Mouse (Mus musculus) ES-E14 (cell line): ENCODE measurements at regions not wholly inside any gene's neighbourhood (a gene's known extent, or its start where the extent isn't known, plus 50 kb on each side); places are given as distances from the start of the nearest gene placed in this dataset.
"Not testable (repeated sequence)": the region's sequence is repeated elsewhere in the genome, so short reads cannot be mapped to it uniquely, and the experiment has no call there.

Experiments used
- DNase-seq: peaks from one replicate; pipeline ENCODE4 v3.0.0-alpha.2; 2013; ENCODE audit warnings: low read depth, low spot score
- H3K27ac ChIP-seq: 2 replicates; pipeline ENCODE4 v1.5.1; 2012; ENCODE audit warnings: low read depth, mild to moderate bottlenecking, low read length, moderate library complexity, mixed read lengths; ENCODE audit not compliant: poor library complexity, insufficient read depth, severe bottlenecking
- H3K36me3 ChIP-seq: 2 replicates; pipeline ENCODE4 v1.6.1; 2012; ENCODE audit warnings: mild to moderate bottlenecking, low read length, moderate library complexity, mixed read lengths; ENCODE audit not compliant: control insufficient read depth, poor library complexity, insufficient read depth, severe bottlenecking
- H3K4me1 ChIP-seq, 2 experiments: fragments of 150-350 bp in 1 of 2; sonication (generic) in 1 of 2; 2 replicates each; pipeline ENCODE4 v1.6.1; 2012; ENCODE audit warnings: low read length in 2 of 2, mild to moderate bottlenecking in 1 of 2, mixed read lengths in 1 of 2; ENCODE audit not compliant: control insufficient read depth in 2 of 2, insufficient read depth in 2 of 2, poor library complexity in 1 of 2
- H3K4me3 ChIP-seq, 2 experiments: fragments of 150-350 bp in 1 of 2; sonication (generic) in 1 of 2; 2 replicates each; pipeline ENCODE4 v1.5.1; 2012; ENCODE audit warnings: low read length in 2 of 2, low read depth in 1 of 2, mild to moderate bottlenecking in 1 of 2, mixed read lengths in 1 of 2; ENCODE audit not compliant: insufficient read depth in 1 of 2, poor library complexity in 1 of 2, severe bottlenecking in 1 of 2
- H3K9ac ChIP-seq: 2 replicates; pipeline ENCODE4 v1.6.1; 2012; ENCODE audit warnings: low read depth, mild to moderate bottlenecking, low read length, mixed read lengths; ENCODE audit not compliant: poor library complexity, insufficient read depth, severe bottlenecking
- H3K9me3 ChIP-seq: fragments of 150-350 bp; sonication (generic); 2 replicates; pipeline ENCODE4 v1.6.1; 2012; ENCODE audit warnings: low read depth, mild to moderate bottlenecking, low read length; ENCODE audit not compliant: control insufficient read depth, insufficient read depth
- CHD2 ChIP-seq: IDR thresholded peaks from 2 replicates; pipeline ENCODE4 v1.6.1; 2014; ENCODE audit warnings: mild to moderate bottlenecking, low read depth, low read length, inconsistent platforms
- HCFC1 ChIP-seq: IDR thresholded peaks from 2 replicates; pipeline ENCODE4 v1.6.1; 2012; ENCODE audit warnings: low read length, inconsistent platforms, borderline replicate concordance; ENCODE audit not compliant: insufficient read depth
- MAFK ChIP-seq: IDR thresholded peaks from 2 replicates; pipeline ENCODE4 v1.6.1; 2014; ENCODE audit warnings: mild to moderate bottlenecking, low read depth, low read length, inconsistent platforms; ENCODE audit not compliant: insufficient read depth
- ZC3H11A ChIP-seq: IDR thresholded peaks from 2 replicates; pipeline ENCODE4 v1.6.1; 2012; ENCODE audit warnings: low read depth, mild to moderate bottlenecking, inconsistent platforms, low read length, borderline replicate concordance
- ZNF384 ChIP-seq: IDR thresholded peaks from 2 replicates; pipeline ENCODE4 v1.6.1; 2012; ENCODE audit warnings: low read depth, low read length, inconsistent platforms
- in situ Hi-C, 2 experiments: fragments of 600-800 bp; cut with MboI; formaldehyde crosslinking; loops; one replicate each; pipeline ENCODE4 v1.15.1; 2025; ENCODE audit warnings: low sequenced_read_pairs in 2 of 2, inconsistent platforms in 1 of 2; ENCODE audit not compliant: unreplicated experiment in 2 of 2

- no peak for DNase-seq
- no peak overlapping the region for H3K27ac ChIP-seq
- H3K9ac ChIP-seq, result no peak overlapping the region
- no peaks in the 10 kb centered on the region for H3K36me3 ChIP-seq
- H3K9me3 ChIP-seq, result no peaks in the 10 kb centered on the region
- no peak overlapping the region for H3K4me3 ChIP-seq
- TF ChIP-seq HCFC1 (no peak), MAFK (peak; percentile 95), ZNF384 (no peak)
- no peaks in the 10 kb centered on the region for H3K4me1 ChIP-seq
- in situ Hi-C loops, result no loop called here
Observed at GRCm38 (mm10) chr1:102274456-102274855, 2493.9 kb upstream of the Cdh20 start.

GRCm38 (mm10) chr1:102288288-102288687 lies 2480.0 kb upstream of the Cdh20 start:
- no peak overlapping the region for H3K9ac ChIP-seq
- no peaks in the 10 kb centered on the region for H3K4me1 ChIP-seq
- no peaks in the 10 kb centered on the region for H3K9me3 ChIP-seq
- no peak overlapping the region for H3K4me3 ChIP-seq
- no peak overlapping the region for H3K27ac ChIP-seq
- in situ Hi-C loops, result no loop called here
- TF ChIP-seq CHD2, result no peak
- no peak for TF ChIP-seq ZC3H11A
- TF ChIP-seq ZNF384, result no peak
- DNase-seq, result no peak
- H3K36me3 ChIP-seq, result no peaks in the 10 kb centered on the region

GRCm38 (mm10) chr1:102303526-102303925 lies 2464.8 kb upstream of the Cdh20 start:
- no peak overlapping the region for H3K4me3 ChIP-seq
- peaks cover 7% of the 10 kb centered on the region for H3K9me3 ChIP-seq
- no peaks in the 10 kb centered on the region for H3K36me3 ChIP-seq
- no peaks in the 10 kb centered on the region for H3K4me1 ChIP-seq
- no peak overlapping the region for H3K9ac ChIP-seq
- in situ Hi-C loops, result no loop called here
- DNase-seq, result no peak
- H3K27ac ChIP-seq, result no peak overlapping the region; the same call in 1 of the 2 replicates
- no peak for TF ChIP-seq MAFK

GRCm38 (mm10) chr1:102353136-102353535 lies 2415.2 kb upstream of the Cdh20 start:
- DNase-seq, result no peak
- Histone ChIP-seq H3K27ac (no peak overlapping the region), H3K36me3 (no peaks in the 10 kb centered on the region), H3K4me1 (peaks cover 2 to 6% of the 10 kb centered on the region in 2 experiments; a peak in 1 of 4 replicates), H3K9me3 (no peaks in the 10 kb centered on the region), H3K4me3 (no peak overlapping the region), H3K9ac (no peak overlapping the region)
- TF ChIP-seq ZNF384, result no peak
- TF ChIP-seq CHD2, result no peak
- no peak for TF ChIP-seq HCFC1
- TF ChIP-seq MAFK, result no peak
- no peak for TF ChIP-seq ZC3H11A
- in situ Hi-C loops, result no loop called here

- DNase-seq, in situ Hi-C loops, H3K4me3 ChIP-seq, H3K9ac ChIP-seq, H3K9me3 ChIP-seq, H3K27ac ChIP-seq, H3K36me3 ChIP-seq, H3K4me1 ChIP-seq: not testable (repeated sequence)
Observed at GRCm38 (mm10) chr1:102357911-102358310, 2410.4 kb upstream of the Cdh20 start.
